Mouse (Mus musculus) liver, embryonic 14.5 days (tissue): Measurements from ENCODE around the gene Btbd9. TPM values are rescaled to one million over a fixed set of nuclear protein-coding genes. Genes with fewer than 3 reads are reported as not detected.

ENCODE experiments used
- ATAC-seq: fragments of 200-750 bp; cut with Nextera tagmentation; 2 replicates; pipeline ENCODE4 v1.8.0; 2017; ENCODE audit warnings: moderate number of reproducible peaks, mild to moderate bottlenecking, moderate library complexity; ENCODE audit not compliant: insufficient read depth
- DNase-seq, 3 experiments: peaks; one replicate each; pipeline ENCODE4 v3.0.0-alpha.2; 2012 to 2013; ENCODE audit warnings: low read depth in 3 of 3, low spot score in 3 of 3
- H3K27ac ChIP-seq: fragments of 300-500 bp; sonication (generic); 2 replicates; pipeline ENCODE4 v1.5.1; 2014; ENCODE audit warnings: moderate library complexity, mild to moderate bottlenecking, control low read depth, inconsistent platforms
- H3K27me3 ChIP-seq: fragments of 300-500 bp; sonication (generic); 2 replicates; pipeline ENCODE4 v1.6.1; 2014; ENCODE audit warnings: mild to moderate bottlenecking, low read length, moderate library complexity; ENCODE audit not compliant: control insufficient read depth, insufficient read depth
- H3K36me3 ChIP-seq: fragments of 300-500 bp; sonication (generic); replicated peaks from 2 replicates; pipeline ENCODE4 v1.6.1; 2014; ENCODE audit warnings: low read depth; ENCODE audit not compliant: control insufficient read depth, insufficient read depth
- H3K4me1 ChIP-seq, 2 experiments: fragments of 200-500 bp in 1 of 2; fragments of 300-500 bp in 1 of 2; sonication (generic) in 1 of 2; replicated peaks; 2 replicates each; pipeline ENCODE4 v1.6.1; 2012 to 2014; ENCODE audit warnings: antibody characterized with exemption in 1 of 2, inconsistent platforms in 1 of 2, low read length in 1 of 2; ENCODE audit not compliant: control insufficient read depth in 2 of 2, insufficient read depth in 2 of 2
- H3K4me2 ChIP-seq: fragments of 300-500 bp; sonication (generic); 2 replicates; pipeline ENCODE4 v1.6.1; 2014; ENCODE audit warnings: low read depth, mild to moderate bottlenecking, control low read depth, moderate library complexity
- H3K4me3 ChIP-seq, 2 experiments: fragments of 200-500 bp in 1 of 2; fragments of 300-500 bp in 1 of 2; sonication (generic) in 1 of 2; 2 replicates each; pipeline ENCODE4 v1.5.1; 2012 to 2014; ENCODE audit warnings: low read depth in 2 of 2, low read length in 2 of 2, mild to moderate bottlenecking in 2 of 2, control low read depth in 1 of 2, inconsistent platforms in 1 of 2, moderate library complexity in 1 of 2; ENCODE audit not compliant: insufficient read depth in 1 of 2
- H3K9ac ChIP-seq: fragments of 300-500 bp; sonication (generic); replicated peaks from 2 replicates; pipeline ENCODE4 v1.6.1; 2014; ENCODE audit warnings: mild to moderate bottlenecking, control low read depth, moderate library complexity
- H3K9me3 ChIP-seq: fragments of 300-500 bp; sonication (generic); 2 replicates; pipeline ENCODE4 v1.6.1; 2016; ENCODE audit warnings: low read length, mixed read lengths; ENCODE audit not compliant: control insufficient read depth
- CTCF ChIP-seq: IDR thresholded peaks from 2 replicates; pipeline ENCODE4 v1.5.1; 2016; ENCODE audit warnings: antibody characterized with exemption, low read depth, control low read depth
- EP300 ChIP-seq: IDR thresholded peaks from 2 replicates; pipeline ENCODE4 v1.6.1; 2016; ENCODE audit warnings: antibody characterized with exemption, low read depth
- WGBS: fragments of 180-500 bp; shearing (Covaris S2); extraction: QIAGEN DNeasy Blood & Tissue Kit; methylation state at CpG from one replicate; pipeline ENCODE4 v1.1.7; 2014; ENCODE audit not compliant: insufficient replicate concordance; 5-methylcytosine and 5-hydroxymethylcytosine counted together
- polyA plus RNA-seq, 2 experiments: library from polyadenylated mRNA; depleted of rRNA in 1 of 2; stranded (reverse) in 1 of 2; unstranded in 1 of 2; fragments of >200 nt; fragmentation: Nextera tagmentation in 1 of 2; extraction: Ambion mirVana in 1 of 2; gene quantifications; 2 replicates each; pipeline versions ENCODE4 v1.2.1 to v1.2.3; 2012 to 2014

Gene Btbd9
- polyA plus RNA-seq, 2 experiments = 2.7 to 9.6 TPM

DNA sequence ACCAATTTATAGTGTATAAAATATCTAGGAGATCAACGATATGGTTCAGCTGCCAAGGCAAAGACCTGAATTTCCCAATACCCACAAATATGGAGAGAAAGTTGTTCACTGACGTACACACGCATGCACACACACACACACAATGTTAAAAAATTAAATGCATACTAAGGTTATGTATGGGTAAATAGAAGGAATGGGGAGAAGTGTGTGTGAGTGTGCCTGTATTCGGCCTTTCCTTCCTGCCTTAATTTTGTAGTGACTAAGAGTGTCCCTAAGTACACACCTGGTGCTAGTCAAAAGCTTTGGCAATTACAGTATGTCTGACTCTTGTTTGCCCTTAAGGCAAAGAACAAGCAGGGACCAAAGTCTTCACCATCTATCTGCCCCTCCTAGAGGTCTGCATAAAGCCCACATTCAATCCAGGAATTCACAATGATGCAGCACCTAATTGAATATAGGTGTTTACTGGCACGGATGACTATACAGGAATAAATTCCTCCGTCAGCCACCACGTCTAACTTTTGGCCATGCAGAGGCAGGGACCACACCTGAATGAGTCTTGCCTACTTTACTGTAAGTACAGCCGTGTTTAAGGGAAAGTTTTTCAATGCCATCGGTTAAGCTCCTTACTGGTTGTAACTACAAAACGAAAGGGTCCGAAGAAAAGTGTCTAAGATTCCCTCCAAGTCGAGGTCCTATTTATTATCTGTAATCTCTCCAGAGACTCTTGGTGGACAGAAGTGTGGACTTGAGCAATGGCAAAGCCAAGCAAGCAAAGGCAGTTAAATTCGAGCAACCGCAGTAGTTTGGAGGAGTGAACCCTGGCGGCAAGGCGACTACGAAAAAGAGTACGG, 35.2 kb upstream of the Btbd9 start:
- DNase-seq = peak in 1 of 3 experiments; percentile 24
- peak overlapping the region; percentile 94 for H3K9ac ChIP-seq

DNA sequence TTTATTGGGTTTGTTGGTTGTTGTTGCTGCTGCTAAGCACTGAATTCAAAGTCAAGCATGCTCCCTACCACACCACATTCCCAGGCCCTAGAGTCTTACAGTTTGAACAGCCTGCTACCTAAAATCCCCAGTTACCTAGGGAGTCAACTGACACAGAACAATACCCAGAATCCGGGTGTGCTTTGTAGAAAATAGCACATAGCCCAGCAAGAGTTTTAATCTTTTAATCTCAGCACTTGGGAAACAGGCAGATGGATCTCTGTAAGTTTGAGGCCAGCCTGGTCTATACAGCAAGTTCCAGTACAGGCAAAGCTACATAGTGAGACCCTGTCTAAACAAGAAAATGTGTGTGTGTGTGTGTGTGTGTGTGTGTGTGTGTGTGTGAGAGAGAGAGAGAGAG, 34.5 kb upstream of the Btbd9 start:
- Histone ChIP-seq H3K9ac (peak overlapping the region; percentile 94), H3K27ac (peak overlapping the region; percentile 66), H3K4me1 (peaks cover 49 to 58% of the 10 kb centered on the region in 2 experiments)

More for the DNA sequence above, 35.2 kb upstream of the Btbd9 start:
- Histone ChIP-seq H3K36me3 (peaks cover 8% of the 10 kb centered on the region), H3K27me3 (no peaks in the 10 kb centered on the region), H3K27ac (peak overlapping the region; percentile 91), H3K4me3 (peak overlapping the region; percentile 68 to 89), H3K4me1 (peaks cover 55 to 65% of the 10 kb centered on the region in 2 experiments), H3K4me2 (peak overlapping the region; percentile 78), H3K9me3 (no peaks in the 10 kb centered on the region)
- 16% methylated on average over 18 of the region's 18 CpGs for WGBS
- TF ChIP-seq CTCF = no peak
- no peak for TF ChIP-seq EP300
- ATAC-seq = no peak

DNA sequence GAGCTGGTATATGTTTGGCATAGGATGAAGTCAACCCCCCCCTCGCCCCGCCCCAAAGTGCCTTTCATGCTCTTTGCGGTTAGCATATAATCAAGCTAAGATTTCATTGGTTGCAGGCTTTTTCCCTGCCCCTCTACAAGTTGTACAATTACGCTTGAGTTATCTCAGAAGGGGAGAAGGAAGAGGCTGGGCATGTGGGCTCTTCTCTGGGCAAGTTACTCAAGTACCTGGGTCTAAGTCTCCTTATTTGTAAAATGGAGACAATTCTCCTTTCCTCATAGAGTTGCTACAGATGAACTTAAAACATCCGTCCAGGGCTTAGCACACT, 33.7 kb upstream of the Btbd9 start:
- Histone ChIP-seq H3K4me2 (peak overlapping the region; percentile 78), H3K27me3 (no peaks in the 10 kb centered on the region), H3K36me3 (peaks cover 11% of the 10 kb centered on the region), H3K4me1 (peaks cover 42 to 53% of the 10 kb centered on the region in 2 experiments), H3K27ac (peak overlapping the region; percentile 66), H3K4me3 (peak overlapping the region; percentile 59 to 89), H3K9ac (peak overlapping the region; percentile 59; the same call in 1 of the 2 replicates), H3K9me3 (no peaks in the 10 kb centered on the region)
- TF ChIP-seq CTCF (no peak), EP300 (no peak)
- ATAC-seq = no peak
- DNase-seq = no peak
- WGBS = 66% methylated on average over 5 of the region's 5 CpGs

More for the DNA sequence above, 34.5 kb upstream of the Btbd9 start:
- H3K9me3 ChIP-seq = no peaks in the 10 kb centered on the region
- TF ChIP-seq CTCF = no peak
- TF ChIP-seq EP300 = no peak
- 41% methylated on average over 1 of the region's 1 CpGs for WGBS
- DNase-seq (no peak), ATAC-seq (no peak)
- H3K4me2 ChIP-seq = peak overlapping the region; percentile 78
- H3K36me3 ChIP-seq = peaks cover 11% of the 10 kb centered on the region
- no peaks in the 10 kb centered on the region for H3K27me3 ChIP-seq
- H3K4me3 ChIP-seq = peak overlapping the region; percentile 68 to 89

DNA sequence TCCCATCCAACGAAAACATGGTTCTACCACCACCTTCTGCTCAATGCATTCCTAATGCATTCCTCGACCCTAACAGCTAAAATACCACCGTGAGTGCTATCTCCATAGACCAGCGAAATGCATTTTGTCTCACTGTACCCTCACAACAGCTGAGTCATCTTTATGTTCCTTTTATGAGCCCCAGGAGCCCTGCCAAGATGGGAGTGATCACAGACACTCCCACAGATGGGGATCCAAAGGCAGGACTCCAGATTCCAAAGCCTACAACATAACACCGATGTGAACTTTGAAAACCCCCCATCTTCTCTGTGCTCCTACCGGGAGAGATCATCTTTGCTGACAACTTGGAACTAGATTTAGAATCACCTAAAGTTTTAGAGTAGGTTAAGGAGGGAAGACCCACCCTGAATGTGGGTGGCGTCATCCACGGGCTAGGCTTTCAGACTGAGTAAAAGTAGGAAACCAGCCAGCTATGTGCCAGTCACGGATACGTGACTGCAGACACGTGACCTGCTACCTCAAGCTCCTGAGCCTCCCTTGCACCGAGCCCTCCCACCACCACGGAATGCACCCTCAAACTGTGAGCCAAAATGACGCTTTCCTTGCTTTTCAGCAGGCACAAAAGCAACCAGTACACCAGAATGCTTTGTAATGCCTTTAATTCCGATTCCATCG, 33.2 kb upstream of the Btbd9 start:
- peaks cover 38 to 50% of the 10 kb centered on the region in 2 experiments for H3K4me1 ChIP-seq
- ATAC-seq = peak; percentile 20; the same call in 1 of the 2 replicates

More for the DNA sequence above, 33.2 kb upstream of the Btbd9 start:
- peak overlapping the region; percentile 78 for H3K4me2 ChIP-seq
- TF ChIP-seq CTCF = no peak
- no peak for TF ChIP-seq EP300
- peak overlapping the region; percentile 59 for H3K9ac ChIP-seq
- H3K4me3 ChIP-seq = peak overlapping the region; percentile 59 to 89
- WGBS = 57% methylated on average over 16 of the region's 16 CpGs
- no peaks in the 10 kb centered on the region for H3K9me3 ChIP-seq
- peak overlapping the region; percentile 66 for H3K27ac ChIP-seq
- H3K27me3 ChIP-seq = no peaks in the 10 kb centered on the region
- peaks cover 11% of the 10 kb centered on the region for H3K36me3 ChIP-seq
- DNase-seq = peak in 2 of 3 experiments; percentile 40 to 64
